Mouse (Mus musculus) adrenal gland, adult 18-20 months (tissue): ENCODE results near the gene Sp6. TPM values are rescaled to one million over a fixed set of nuclear protein-coding genes. Genes with fewer than 3 reads are reported as not detected.

Experiments used
- DNase-seq, 2 experiments: peaks; one replicate each; pipeline ENCODE4 v3.0.0; 2021 to 2022; ENCODE audit warnings: low spot score in 2 of 2
- total RNA-seq, 2 experiments: library from RNA; stranded (reverse); gene quantifications; 1 replicate in 1 of 2; 2 replicates in 1 of 2; pipeline ENCODE4 v1.2.3; 2021

The Sp6 gene
- total RNA-seq, 2 experiments from 2014 or later, result 0.06 to 0.13 TPM

GRCm38 (mm10) chr11:97021121-97021765 lies 8.0 kb downstream of the Sp6 start:
- DNase-seq, result no peak

DNA sequence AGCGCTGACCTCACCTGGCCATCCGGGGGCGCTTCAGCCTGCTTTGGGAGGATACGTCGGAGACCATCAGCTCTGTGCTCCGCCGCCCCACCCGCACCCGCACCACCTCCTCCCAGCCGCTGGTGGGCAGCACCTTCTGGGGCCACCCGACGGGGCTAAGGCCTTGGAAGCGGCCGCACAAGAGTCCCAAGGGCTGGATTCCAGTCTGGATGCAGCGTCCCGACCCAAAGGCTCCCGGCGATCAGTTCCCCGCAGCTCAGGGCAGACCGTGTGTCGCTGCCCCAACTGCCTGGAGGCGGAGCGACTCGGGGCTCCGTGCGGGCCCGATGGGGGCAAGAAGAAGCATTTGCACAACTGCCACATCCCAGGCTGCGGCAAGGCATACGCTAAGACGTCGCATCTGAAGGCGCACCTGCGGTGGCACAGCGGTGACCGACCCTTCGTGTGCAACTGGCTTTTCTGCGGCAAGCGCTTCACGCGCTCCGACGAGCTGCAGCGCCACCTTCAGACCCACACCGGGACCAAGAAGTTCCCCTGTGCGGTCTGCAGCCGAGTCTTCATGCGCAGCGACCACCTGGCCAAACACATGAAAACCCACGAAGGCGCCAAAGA lies 8.8 kb downstream of the Sp6 start:
- DNase-seq, result peak; percentile 72 to 73

DNA sequence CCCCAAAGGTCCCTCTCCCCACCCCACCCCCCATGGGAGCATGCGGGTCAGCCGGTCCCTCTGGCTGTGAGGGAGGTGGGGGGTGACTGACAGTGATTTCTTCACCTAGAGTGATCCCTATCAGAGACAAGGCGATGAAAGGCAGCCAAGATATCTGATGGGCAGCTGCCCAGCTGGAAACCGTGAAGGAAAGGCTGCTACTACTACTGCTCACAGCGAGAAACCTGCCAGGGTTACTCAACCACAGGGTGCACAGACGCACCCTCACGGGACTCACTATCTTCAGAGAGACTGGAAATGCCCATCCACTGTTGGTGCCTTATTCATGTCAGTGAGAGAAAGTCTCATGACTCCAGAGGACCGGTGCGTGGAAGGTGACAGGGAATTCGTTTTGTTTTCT lies 11.8 kb downstream of the Sp6 start:
- no peak for DNase-seq

GRCm38 (mm10) chr11:97025721-97026344 lies 12.6 kb downstream of the Sp6 start:
- DNase-seq, result peak; percentile 77 to 84

- DNase-seq, result peak; percentile 85
These were observed 16.7 kb downstream of the Sp6 start, which contains the start of gene Scrn2 for GRCm38 (mm10) chr11:97029686-97030417. TSS of gene Scrn2 (plus strand) at chr11:97029938.

GRCm38 (mm10) chr11:97030426-97030825 lies 17.2 kb downstream of the Sp6 start:
- no peak for DNase-seq

DNA sequence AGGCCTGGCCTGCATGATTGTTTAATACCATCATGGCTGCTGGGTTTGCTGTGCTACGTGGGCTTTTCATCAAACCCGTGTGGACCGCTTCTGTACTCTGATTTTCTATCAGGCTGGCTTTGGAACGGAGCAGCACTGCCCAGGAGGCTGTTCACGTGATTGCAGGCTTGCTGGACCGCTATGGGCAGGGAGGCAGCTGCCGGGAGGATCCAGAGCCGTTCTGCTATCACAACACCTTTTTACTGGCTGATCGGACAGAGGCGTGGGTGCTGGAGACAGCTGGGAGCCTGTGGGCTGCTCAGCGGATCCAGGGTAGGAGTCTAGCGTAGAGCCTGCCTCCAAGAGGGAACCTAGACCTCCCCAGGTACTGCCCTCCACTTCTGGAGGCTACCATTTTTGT lies 18.8 kb downstream of the Sp6 start:
- no peak for DNase-seq

DNA sequence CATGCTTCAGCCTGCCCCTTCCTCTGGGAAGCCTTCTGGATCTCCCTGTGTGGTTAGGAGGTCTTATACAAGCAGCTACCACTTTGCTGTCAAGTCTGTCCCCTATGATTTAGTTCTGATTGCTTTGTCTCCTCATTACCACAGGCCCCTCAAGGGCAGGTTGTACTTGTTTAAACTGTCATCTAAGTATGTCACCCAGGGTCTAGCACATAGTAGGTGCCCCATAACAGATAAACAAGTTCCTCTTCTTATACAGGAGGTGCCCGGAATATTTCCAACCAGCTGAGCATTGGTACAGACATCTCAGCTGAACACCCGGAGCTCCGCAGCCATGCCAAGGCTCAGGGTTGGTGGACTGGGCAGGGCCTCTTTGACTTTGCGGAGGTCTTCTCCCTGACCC lies 19.3 kb downstream of the Sp6 start:
- no peak for DNase-seq

DNA sequence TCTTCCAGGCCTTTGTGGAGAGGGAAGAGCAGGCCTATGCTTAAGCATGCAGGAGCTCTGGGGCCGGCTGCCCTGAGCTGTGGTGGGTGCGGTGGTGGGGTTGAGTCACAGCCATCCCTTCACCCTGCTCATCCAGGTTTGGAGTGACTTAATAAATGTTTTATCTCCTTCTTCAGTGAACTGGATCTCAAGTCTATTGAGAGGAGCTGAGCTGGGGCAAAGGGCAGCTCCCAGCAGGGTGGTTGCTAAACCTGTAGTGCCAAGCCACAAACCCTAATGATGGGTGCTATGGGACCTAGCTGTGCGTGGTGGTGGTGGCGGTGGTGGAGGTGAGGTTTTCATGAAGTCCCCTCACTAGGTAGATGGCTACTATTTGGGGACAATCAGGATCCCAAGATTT lies 20.6 kb downstream of the Sp6 start:
- no peak for DNase-seq

DNA sequence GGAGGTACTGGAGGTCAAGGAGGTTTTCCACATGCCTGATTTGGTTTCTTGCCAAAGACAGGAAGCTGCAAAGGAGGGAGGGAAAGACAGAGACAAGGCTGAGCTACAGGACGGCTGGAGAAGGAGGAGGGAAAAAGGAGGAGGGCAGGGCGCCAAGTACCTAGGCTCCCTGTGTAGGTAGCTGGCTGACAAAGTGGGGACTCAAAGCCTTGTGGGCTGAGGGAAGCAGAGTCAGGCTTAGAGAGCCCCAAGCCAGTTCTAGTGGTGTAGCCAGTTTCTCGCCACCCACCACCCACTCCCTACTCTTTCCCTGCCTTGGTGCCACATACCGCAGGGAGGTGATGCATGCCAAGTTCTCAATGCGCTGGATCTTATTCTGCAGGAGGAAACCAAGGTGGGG lies 22.9 kb downstream of the Sp6 start:
- no peak for DNase-seq

- no peak for DNase-seq
These were observed 25.7 kb downstream of the Sp6 start for GRCm38 (mm10) chr11:97038881-97039280.

GRCm38 (mm10) chr11:97040301-97041021 lies 27.3 kb downstream of the Sp6 start:
- DNase-seq, result no peak

DNA sequence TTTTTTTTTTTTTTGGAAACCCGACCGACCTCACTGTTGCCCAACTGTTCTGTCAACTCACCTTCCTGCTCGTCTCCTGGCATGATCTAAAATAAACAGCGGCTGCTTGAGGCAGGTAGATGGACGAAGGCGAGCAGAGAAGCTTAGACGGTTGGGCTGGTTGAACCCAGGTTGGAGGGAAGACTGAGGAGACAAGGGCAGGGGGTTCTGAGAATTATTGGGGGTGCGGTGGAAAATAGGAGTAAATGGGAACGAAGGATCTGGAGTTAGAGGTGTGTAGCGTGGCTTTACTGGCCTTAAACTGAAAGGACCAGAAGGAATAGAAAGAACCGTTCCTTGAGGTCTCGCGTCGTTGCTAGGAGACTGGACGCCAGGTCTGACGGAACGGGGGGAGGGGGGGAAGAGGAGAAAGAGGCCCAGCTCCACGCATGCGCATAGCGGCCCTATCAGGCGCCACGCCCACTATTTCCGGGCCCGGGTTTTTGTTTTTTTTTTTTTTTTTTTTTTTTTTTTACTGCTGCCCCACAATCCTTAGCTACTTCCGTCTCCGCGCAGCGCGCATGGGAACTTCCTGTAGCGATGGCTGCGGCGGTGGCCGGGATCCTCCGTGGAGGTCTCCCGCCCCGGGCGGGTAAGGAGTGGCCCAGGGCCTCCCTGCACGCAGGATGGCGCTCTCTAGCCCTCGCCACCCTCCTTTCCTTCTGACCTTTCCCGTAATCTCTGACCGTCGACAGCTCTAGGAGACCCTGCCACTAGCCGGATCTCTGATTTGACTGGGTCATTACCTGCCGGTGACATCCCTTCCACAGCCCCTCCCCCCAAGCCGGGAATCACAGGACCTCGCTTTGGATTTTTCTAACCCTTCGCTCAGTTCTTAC lies 28.1 kb downstream of the Sp6 start, which contains the start of the genes Lrrc46 and Mrpl10:
TSS of gene Lrrc46 (minus strand) at position 386 of the 878 bp plus-strand sequence.
TSS of gene Mrpl10 (plus strand) at position 539 of the 878 bp plus-strand sequence.
- peak; percentile 85 to 92 for DNase-seq

- DNase-seq, result no peak
These were observed 31.7 kb downstream of the Sp6 start for GRCm38 (mm10) chr11:97044902-97045301.

- no peak for DNase-seq
These were observed 32.7 kb downstream of the Sp6 start for GRCm38 (mm10) chr11:97045861-97046260.

DNA sequence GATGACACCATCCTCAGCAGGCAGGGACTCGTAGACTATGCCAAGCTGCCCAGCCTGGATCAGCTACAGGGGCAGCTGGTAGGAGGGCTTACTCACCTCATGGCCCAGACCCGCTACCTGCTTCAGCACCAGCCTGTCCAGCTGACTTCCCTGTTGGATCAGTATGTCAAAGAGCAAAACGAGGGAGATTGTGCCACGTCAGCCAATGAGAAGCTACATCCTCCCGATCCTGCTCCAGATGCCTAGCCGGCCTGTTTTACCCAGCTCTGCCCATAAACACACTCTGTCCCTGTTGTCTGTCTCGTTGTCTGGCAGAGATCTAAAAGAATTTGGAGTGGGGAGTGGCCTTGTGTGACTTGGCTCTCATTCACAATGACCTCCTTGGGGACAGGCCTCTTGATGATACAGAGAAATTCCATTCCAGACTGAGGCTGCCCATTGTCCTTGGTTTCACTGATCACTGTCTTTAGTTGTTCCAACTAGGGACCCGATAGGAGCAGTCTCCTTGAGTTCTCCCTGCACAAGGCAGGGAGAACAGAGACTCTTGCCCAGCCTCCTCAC lies 35.0 kb downstream of the Sp6 start:
- DNase-seq, result peak in 1 of 2 experiments; percentile 41

- DNase-seq, result no peak
These were observed 36.4 kb downstream of the Sp6 start for GRCm38 (mm10) chr11:97049492-97050085.

DNA sequence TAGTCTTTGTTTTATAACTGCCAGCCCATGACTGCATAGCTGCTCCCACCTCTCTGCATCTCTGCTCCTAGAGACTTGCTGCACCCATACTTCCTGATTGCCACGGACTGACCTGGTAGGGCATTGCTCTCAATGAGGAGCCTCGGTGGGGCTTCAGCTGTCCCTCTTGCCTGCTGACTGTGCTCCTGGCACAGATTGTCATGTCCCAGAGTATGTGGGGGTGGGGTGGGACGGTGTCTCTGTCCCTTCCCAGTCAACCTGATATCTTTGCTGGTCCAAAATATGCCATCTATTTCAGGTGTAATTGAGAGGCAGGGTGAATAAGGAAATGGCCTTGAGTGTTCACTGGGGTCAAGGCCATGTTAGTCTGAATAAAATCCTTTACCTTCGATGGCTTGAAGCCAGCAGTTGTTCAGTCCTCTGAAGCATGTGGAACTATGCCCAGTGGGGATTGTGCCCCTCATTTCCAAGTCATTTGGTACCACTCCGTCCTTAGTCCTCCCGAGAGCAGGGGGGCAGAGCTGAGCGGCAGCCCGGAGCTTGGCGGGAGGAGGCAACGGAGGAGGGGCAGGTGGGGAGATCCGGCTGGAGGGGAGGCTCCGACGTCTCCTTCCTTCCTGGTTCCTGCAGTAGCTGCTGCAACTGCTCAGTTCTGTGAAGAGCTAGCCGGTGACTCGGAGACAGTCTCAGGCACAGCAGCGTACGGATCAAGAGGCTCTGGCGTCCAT lies 37.2 kb downstream of the Sp6 start, which contains the start of gene Osbpl7:
TSS of gene Osbpl7 (plus strand) at position 413 of the 728 bp plus-strand sequence.
- peak; percentile 52 to 67 for DNase-seq
